Mouse (Mus musculus) embryonic facial prominence, embryonic 14.5 days (tissue): ENCODE data around the gene Tmem54. TPM values are rescaled to one million over a fixed set of nuclear protein-coding genes. Genes with fewer than 3 reads are reported as not detected.

Experiments used
- ATAC-seq: fragments of 200-750 bp; cut with Nextera tagmentation; 2 replicates; pipeline ENCODE4 v1.8.0; 2017; ENCODE audit warnings: low read depth, moderate number of reproducible peaks, moderate TSS enrichment
- DNase-seq: peaks from one replicate; pipeline ENCODE4 v3.0.0-alpha.2; 2015; ENCODE audit warnings: low spot score
- H3K27ac ChIP-seq: fragments of 300-500 bp; sonication (generic); replicated peaks from 2 replicates; pipeline ENCODE4 v1.5.1; 2014; ENCODE audit warnings: low read depth, mild to moderate bottlenecking, low read length, moderate library complexity
- H3K27me3 ChIP-seq: fragments of 300-500 bp; sonication (generic); replicated peaks from 2 replicates; pipeline ENCODE4 v1.6.1; 2014; ENCODE audit warnings: low read length; ENCODE audit not compliant: control insufficient read depth, insufficient read depth
- H3K36me3 ChIP-seq: fragments of 300-500 bp; sonication (generic); 2 replicates; pipeline ENCODE4 v1.6.1; 2014; ENCODE audit warnings: low read length, mixed read lengths; ENCODE audit not compliant: control insufficient read depth, insufficient read depth
- H3K4me1 ChIP-seq: fragments of 300-500 bp; sonication (generic); 2 replicates; pipeline ENCODE4 v1.6.1; 2014; ENCODE audit warnings: antibody characterized with exemption, low read length; ENCODE audit not compliant: control insufficient read depth, insufficient read depth
- H3K4me2 ChIP-seq: fragments of 300-500 bp; sonication (generic); 2 replicates; pipeline ENCODE4 v1.6.1; 2014; ENCODE audit warnings: low read depth, mild to moderate bottlenecking, low read length, moderate library complexity, mixed read lengths
- H3K4me3 ChIP-seq: fragments of 300-500 bp; sonication (generic); 2 replicates; pipeline ENCODE4 v1.5.1; 2014; ENCODE audit warnings: low read depth, mild to moderate bottlenecking, low read length
- H3K9ac ChIP-seq: fragments of 300-500 bp; sonication (generic); 2 replicates; pipeline ENCODE4 v1.6.1; 2014; ENCODE audit warnings: low read depth, mild to moderate bottlenecking, low read length, moderate library complexity, mixed read lengths
- H3K9me3 ChIP-seq: fragments of 300-500 bp; sonication (generic); 2 replicates; pipeline ENCODE4 v1.6.1; 2016; ENCODE audit warnings: low read length; ENCODE audit not compliant: control insufficient read depth
- WGBS: fragments of 180-500 bp; shearing (Covaris S2); extraction: QIAGEN DNeasy Blood & Tissue Kit; methylation state at CpG from one replicate; pipeline ENCODE4 v1.1.7; 2014; 5-methylcytosine and 5-hydroxymethylcytosine counted together
- polyA plus RNA-seq: library from polyadenylated mRNA; unstranded; fragments of >200 nt; fragmentation: Nextera tagmentation; extraction: Ambion mirVana; gene quantifications from 2 replicates; pipeline ENCODE4 v1.2.1, GENCODE M21; 2014

The Tmem54 gene
- polyA plus RNA-seq, 1 experiment from 2014 or later = 8.4 TPM

DNA sequence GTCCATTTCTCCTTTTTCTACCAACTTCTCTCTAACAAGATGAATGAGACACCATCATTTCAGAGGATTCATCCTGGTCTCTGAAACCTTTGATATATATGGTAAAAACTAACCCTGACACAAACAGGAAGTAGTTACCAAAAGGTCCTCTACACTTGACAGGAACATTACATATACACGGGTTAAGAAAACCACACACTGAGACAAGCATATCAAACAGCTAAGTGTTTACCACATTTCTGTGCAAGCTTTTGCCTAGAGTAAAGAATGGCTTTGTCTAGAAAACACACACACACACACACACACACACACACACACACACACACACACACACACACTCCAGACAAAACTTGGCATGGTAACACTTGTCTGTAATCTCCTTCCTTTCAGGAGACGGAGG lies 41.0 kb downstream of the Tmem54 start:
- H3K27ac ChIP-seq = no peak overlapping the region; the same call in 1 of the 2 replicates
- ATAC-seq (no peak), DNase-seq (no peak)
- H3K9ac ChIP-seq = no peak overlapping the region
- H3K4me3 ChIP-seq = no peak overlapping the region
- H3K9me3 ChIP-seq = no peaks in the 10 kb centered on the region
- H3K4me2 ChIP-seq = no peak overlapping the region
- H3K27me3 ChIP-seq = no peaks in the 10 kb centered on the region
- H3K36me3 ChIP-seq = peaks cover 35% of the 10 kb centered on the region
- WGBS = 52% methylated on average over 2 of the region's 2 CpGs
- H3K4me1 ChIP-seq = peaks cover 22% of the 10 kb centered on the region

- H3K9ac ChIP-seq = no peak overlapping the region
- ATAC-seq (no peak), DNase-seq (no peak)
- WGBS = 79% methylated on average over 13 of the region's 13 CpGs
- peaks cover 46% of the 10 kb centered on the region for H3K36me3 ChIP-seq
- H3K27ac ChIP-seq = peak overlapping the region; percentile 2; the same call in 1 of the 2 replicates
- no peaks in the 10 kb centered on the region for H3K9me3 ChIP-seq
- no peaks in the 10 kb centered on the region for H3K27me3 ChIP-seq
- no peak overlapping the region for H3K4me2 ChIP-seq
- peaks cover 15% of the 10 kb centered on the region for H3K4me1 ChIP-seq
- H3K4me3 ChIP-seq = no peak overlapping the region
Measured at GRCm38 (mm10) chr4:129147552-129148103, 42.3 kb downstream of the Tmem54 start.

DNA sequence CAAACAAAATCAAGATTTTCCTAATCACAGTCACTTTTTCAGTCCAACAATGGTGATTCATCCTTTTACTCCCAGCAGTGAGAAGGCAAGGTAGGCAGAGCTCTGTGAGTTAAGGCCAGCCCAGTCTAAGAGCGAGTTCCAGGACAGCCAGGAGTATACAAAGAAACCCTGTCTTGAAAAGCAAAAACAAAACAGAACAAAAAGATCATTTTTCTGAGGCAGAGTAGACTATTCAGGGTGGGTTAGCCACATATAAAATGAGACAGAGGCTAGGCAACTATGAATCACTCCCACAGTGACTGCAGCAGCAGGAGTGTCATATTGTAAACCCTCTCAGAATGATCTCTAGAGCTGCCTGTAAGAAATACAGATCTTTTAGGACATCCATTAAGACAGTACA lies 44.0 kb downstream of the Tmem54 start:
- Histone ChIP-seq H3K4me3 (no peak overlapping the region), H3K27ac (no peak overlapping the region), H3K4me2 (no peak overlapping the region), H3K9ac (no peak overlapping the region), H3K27me3 (no peaks in the 10 kb centered on the region), H3K36me3 (peaks cover 58% of the 10 kb centered on the region), H3K4me1 (peaks cover 7% of the 10 kb centered on the region), H3K9me3 (no peaks in the 10 kb centered on the region)
- ATAC-seq (no peak), DNase-seq (no peak)
- WGBS = 68% methylated on average over 1 of the region's 1 CpGs

DNA sequence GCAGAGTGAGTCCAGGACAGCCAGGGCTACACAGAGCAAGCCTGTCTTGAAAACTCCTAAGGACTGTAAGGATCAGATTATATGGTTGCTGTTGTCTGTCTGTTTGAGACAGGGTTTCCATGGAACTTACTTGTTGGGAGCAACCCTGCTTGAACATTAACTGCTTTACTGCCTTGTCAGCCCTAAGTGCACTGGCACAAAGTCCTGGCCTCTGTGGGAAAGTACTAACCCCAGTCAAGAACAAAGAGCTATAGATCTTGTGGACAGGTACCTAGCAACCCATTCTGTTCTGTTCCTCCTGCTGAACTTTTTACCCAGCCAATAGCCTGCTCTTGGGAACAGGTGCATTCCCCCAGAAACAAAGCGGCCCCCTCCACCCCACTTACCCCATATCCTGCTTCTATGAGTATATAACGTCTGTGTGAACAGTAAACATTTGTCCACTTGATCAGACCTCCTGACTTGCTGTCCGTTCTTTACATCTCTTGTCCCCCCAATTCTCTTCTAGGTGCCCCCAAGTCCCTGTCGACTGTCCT lies 46.0 kb downstream of the Tmem54 start:
- no peak overlapping the region for H3K4me2 ChIP-seq
- no peaks in the 10 kb centered on the region for H3K9me3 ChIP-seq
- H3K4me1 ChIP-seq = no peaks in the 10 kb centered on the region
- no peak overlapping the region for H3K27ac ChIP-seq
- peaks cover 78% of the 10 kb centered on the region for H3K36me3 ChIP-seq
- no peak overlapping the region for H3K9ac ChIP-seq
- DNase-seq = no peak
- 88% methylated on average over 4 of the region's 4 CpGs for whole genome bisulfite sequencing
- ATAC-seq = no peak
- H3K4me3 ChIP-seq = no peak overlapping the region
- H3K27me3 ChIP-seq = no peaks in the 10 kb centered on the region

GRCm38 (mm10) chr4:129157541-129157940 lies 52.2 kb downstream of the Tmem54 start:
- H3K9me3 ChIP-seq = no peaks in the 10 kb centered on the region
- H3K36me3 ChIP-seq = peaks cover 79% of the 10 kb centered on the region
- no peak overlapping the region for H3K4me2 ChIP-seq
- H3K9ac ChIP-seq = no peak overlapping the region
- no peak overlapping the region for H3K27ac ChIP-seq
- H3K4me3 ChIP-seq = no peak overlapping the region
- 87% methylated on average over 5 of the region's 5 CpGs for WGBS
- no peaks in the 10 kb centered on the region for H3K27me3 ChIP-seq
- DNase-seq (no peak), ATAC-seq (no peak)
- no peaks in the 10 kb centered on the region for H3K4me1 ChIP-seq

DNA sequence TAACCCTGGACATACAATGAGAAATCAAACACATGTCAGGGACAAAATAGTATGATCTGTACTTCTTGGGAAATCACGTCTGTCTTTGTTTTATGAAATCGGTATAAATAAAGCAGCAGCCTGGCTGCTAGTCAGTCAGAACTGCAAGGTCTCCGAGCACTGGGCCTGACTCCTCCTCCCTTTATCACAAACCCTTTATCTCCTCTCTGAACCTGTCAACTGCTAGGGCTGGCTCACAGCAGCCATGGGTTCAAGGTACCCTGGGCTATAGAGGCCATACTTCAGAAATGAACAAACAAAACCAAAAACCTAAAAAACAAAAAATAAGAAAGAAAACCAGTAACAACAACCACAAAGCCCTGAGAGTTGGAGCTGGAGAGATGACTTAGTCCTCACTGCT lies 53.2 kb downstream of the Tmem54 start:
- Histone ChIP-seq H3K9ac (no peak overlapping the region), H3K27ac (no peak overlapping the region), H3K27me3 (no peaks in the 10 kb centered on the region), H3K9me3 (no peaks in the 10 kb centered on the region), H3K4me1 (no peaks in the 10 kb centered on the region), H3K36me3 (peaks cover 73% of the 10 kb centered on the region), H3K4me2 (no peak overlapping the region), H3K4me3 (no peak overlapping the region)
- no peak for DNase-seq
- ATAC-seq = no peak
- WGBS = 70% methylated on average over 3 of the region's 3 CpGs

DNA sequence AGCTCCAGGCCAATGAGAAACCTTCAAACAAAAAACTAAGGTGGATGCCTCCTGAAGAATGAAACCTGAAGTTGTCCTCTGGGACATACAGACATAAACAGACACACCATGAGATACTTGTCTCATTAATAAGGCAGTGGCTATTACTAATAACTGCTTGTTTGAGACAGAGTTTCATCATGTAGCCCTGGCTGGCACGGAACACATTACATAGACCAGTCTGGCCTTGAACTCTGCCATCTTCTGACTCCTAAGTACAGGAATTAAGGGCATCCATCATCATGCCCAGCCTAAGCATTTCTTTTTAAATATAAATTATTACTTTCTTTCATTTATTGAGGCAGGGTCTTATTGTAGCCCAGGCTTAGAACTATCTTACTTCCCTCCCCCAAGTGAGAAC lies 55.7 kb downstream of the Tmem54 start:
- 100% methylated on average over 1 of the region's 1 CpGs for WGBS
- H3K27me3 ChIP-seq = no peaks in the 10 kb centered on the region
- no peak overlapping the region for H3K4me3 ChIP-seq
- no peaks in the 10 kb centered on the region for H3K4me1 ChIP-seq
- H3K27ac ChIP-seq = no peak overlapping the region
- no peak for ATAC-seq
- DNase-seq = no peak
- H3K36me3 ChIP-seq = peaks cover 67% of the 10 kb centered on the region
- no peak overlapping the region for H3K9ac ChIP-seq
- H3K9me3 ChIP-seq = no peaks in the 10 kb centered on the region
- no peak overlapping the region for H3K4me2 ChIP-seq

Other genes starting within 250 kb of the Tmem54 start
- 8.8 and 9.2 TPM in 2 replicates for gene Trim62, start 222.0 kb upstream of the Tmem54 start, polyA plus RNA-seq
- 20.0 and 27.1 TPM in 2 replicates for gene Azin2, start 143.1 kb upstream of the Tmem54 start, polyA plus RNA-seq
- 135 and 142 TPM in 2 replicates for gene Ak2, start 113.6 kb upstream of the Tmem54 start, polyA plus RNA-seq
- 9.7 and 11.3 TPM in 2 replicates for gene Rnf19b, start 47.3 kb upstream of the Tmem54 start, polyA plus RNA-seq
- 3.6 and 4.9 TPM in 2 replicates for gene Hpca, start 16.5 kb downstream of the Tmem54 start, polyA plus RNA-seq
- 28.4 and 29.1 TPM in 2 replicates for gene Fndc5, start 31.5 kb downstream of the Tmem54 start, polyA plus RNA-seq
- 12.6 and 15.5 TPM in 2 replicates for gene S100pbp, start 84.2 kb downstream of the Tmem54 start, polyA plus RNA-seq
- gene Yars, start 84.2 kb downstream of the Tmem54 start, polyA plus RNA-seq = 74.9 and 78.3 TPM in 2 replicates
- gene C77080, start 155.9 kb downstream of the Tmem54 start, polyA plus RNA-seq = 6.1 and 6.2 TPM in 2 replicates
- 7.9 and 11.7 TPM in 2 replicates for gene Sync, start 182.1 kb downstream of the Tmem54 start, polyA plus RNA-seq
- gene Rbbp4, start 229.8 kb downstream of the Tmem54 start, polyA plus RNA-seq = 304 and 320 TPM in 2 replicates
- gene Zbtb8os, start 230.1 kb downstream of the Tmem54 start, polyA plus RNA-seq = 37.1 and 45.0 TPM in 2 replicates